Mouse (Mus musculus): ENCODE results near the gene Notch3.
"Not testable (repeated sequence)": the region's sequence is repeated elsewhere in the genome, so short reads cannot be mapped to it uniquely, and the experiment has no call there.

The Notch3 gene

GRCm38 (mm10) chr17:32118484-32118883, 48.2 kb downstream of the Notch3 start:
- no peak for DNase-seq (ENCODE audit: low spot score)

- DNase-seq (ENCODE audit: low spot score): peak; percentile 37
Observed at GRCm38 (mm10) chr17:32117872-32118421, 48.7 kb downstream of the Notch3 start.

- DNase-seq (ENCODE audit: low spot score): peak; percentile 30
Observed at GRCm38 (mm10) chr17:32117287-32117871, 49.3 kb downstream of the Notch3 start.

- no peak for DNase-seq (ENCODE audit: low spot score)
Observed at GRCm38 (mm10) chr17:32116586-32117286, 49.9 kb downstream of the Notch3 start.

GRCm38 (mm10) chr17:32114486-32114885, 52.2 kb downstream of the Notch3 start:
- not testable (repeated sequence) for DNase-seq (ENCODE audit: low spot score)

GRCm38 (mm10) chr17:32113523-32114421, 52.9 kb downstream of the Notch3 start:
- DNase-seq (ENCODE audit: low spot score): peak; percentile 66

GRCm38 (mm10) chr17:32113255-32113522, 53.5 kb downstream of the Notch3 start:
- no peak for DNase-seq (ENCODE audit: low spot score)

GRCm38 (mm10) chr17:32112434-32113254, 54.0 kb downstream of the Notch3 start:
- no peak for DNase-seq (ENCODE audit: low spot score)

GRCm38 (mm10) chr17:32110980-32111780, 55.5 kb downstream of the Notch3 start:
- DNase-seq (ENCODE audit: low spot score): no peak

GRCm38 (mm10) chr17:32110424-32110823, 56.2 kb downstream of the Notch3 start:
- DNase-seq (ENCODE audit: low spot score): peak; percentile 32

- DNase-seq (ENCODE audit: low spot score): no peak
Observed at GRCm38 (mm10) chr17:32109201-32109940, 57.3 kb downstream of the Notch3 start.

- DNase-seq (ENCODE audit: low spot score): not testable (repeated sequence)
Observed at GRCm38 (mm10) chr17:32108320-32109011, 58.2 kb downstream of the Notch3 start.

GRCm38 (mm10) chr17:32107877-32108276, 58.8 kb downstream of the Notch3 start:
- no peak for DNase-seq (ENCODE audit: low spot score)

GRCm38 (mm10) chr17:32106358-32106757, 60.3 kb downstream of the Notch3 start:
- no peak for DNase-seq (ENCODE audit: low spot score)

- no peak for DNase-seq (ENCODE audit: low spot score)
Observed at GRCm38 (mm10) chr17:32103054-32103453, 63.6 kb downstream of the Notch3 start.

- DNase-seq (ENCODE audit: low spot score): peak; percentile 79
Observed at GRCm38 (mm10) chr17:32099943-32100586, 66.6 kb downstream of the Notch3 start.

GRCm38 (mm10) chr17:32099574-32099942, 67.1 kb downstream of the Notch3 start:
- DNase-seq (ENCODE audit: low spot score): no peak

GRCm38 (mm10) chr17:32098905-32099304, 67.7 kb downstream of the Notch3 start:
- DNase-seq (ENCODE audit: low spot score): not testable (repeated sequence)

GRCm38 (mm10) chr17:32097676-32098075, 69.0 kb downstream of the Notch3 start:
- DNase-seq (ENCODE audit: low spot score): peak; percentile 58

Measured in ovary, postnatal 36 days (tissue).